Mouse (Mus musculus) megakaryocyte, embryonic 14.5 days (primary cell): ENCODE measurements around the gene Npas4. TPM values are rescaled to one million over a fixed set of nuclear protein-coding genes. Genes with fewer than 3 reads are reported as not detected.

Experiments
- H3K27me3 ChIP-seq: replicated peaks from 2 replicates; pipeline ENCODE3; 2012; ENCODE audit warnings: inconsistent platforms
- H3K36me3 ChIP-seq: replicated peaks from 2 replicates; pipeline ENCODE3; 2012; ENCODE audit warnings: low read length, inconsistent platforms, mixed read lengths
- H3K4me1 ChIP-seq: 2 replicates; pipeline ENCODE4 v1.6.1; 2012; ENCODE audit warnings: inconsistent platforms
- H3K4me3 ChIP-seq: replicated peaks from 2 replicates; pipeline ENCODE3; 2012; ENCODE audit warnings: moderate library complexity, mild to moderate bottlenecking, inconsistent platforms
- H3K9me3 ChIP-seq: 2 replicates; pipeline ENCODE4 v1.6.1; 2012; ENCODE audit warnings: inconsistent platforms
- FLI1 ChIP-seq: IDR thresholded peaks from 2 replicates; pipeline ENCODE4 v1.6.1; 2012; ENCODE audit warnings: low read length, inconsistent platforms, mixed read lengths
- GATA1 ChIP-seq: IDR thresholded peaks from 3 replicates; pipeline ENCODE4 v1.6.1; 2012; ENCODE audit warnings: mixed read lengths, low read length, inconsistent platforms, borderline replicate concordance
- polyA plus RNA-seq: library from polyadenylated mRNA; stranded (reverse); fragments of >175 nt; gene quantifications from 2 replicates; pipeline ENCODE4 v1.2.3, GENCODE M21; 2012; ENCODE audit warnings: low replicate concordance; ENCODE audit not compliant: insufficient read depth

Npas4 gene
- polyA plus RNA-seq, 1 experiment: 1.1 TPM

DNA sequence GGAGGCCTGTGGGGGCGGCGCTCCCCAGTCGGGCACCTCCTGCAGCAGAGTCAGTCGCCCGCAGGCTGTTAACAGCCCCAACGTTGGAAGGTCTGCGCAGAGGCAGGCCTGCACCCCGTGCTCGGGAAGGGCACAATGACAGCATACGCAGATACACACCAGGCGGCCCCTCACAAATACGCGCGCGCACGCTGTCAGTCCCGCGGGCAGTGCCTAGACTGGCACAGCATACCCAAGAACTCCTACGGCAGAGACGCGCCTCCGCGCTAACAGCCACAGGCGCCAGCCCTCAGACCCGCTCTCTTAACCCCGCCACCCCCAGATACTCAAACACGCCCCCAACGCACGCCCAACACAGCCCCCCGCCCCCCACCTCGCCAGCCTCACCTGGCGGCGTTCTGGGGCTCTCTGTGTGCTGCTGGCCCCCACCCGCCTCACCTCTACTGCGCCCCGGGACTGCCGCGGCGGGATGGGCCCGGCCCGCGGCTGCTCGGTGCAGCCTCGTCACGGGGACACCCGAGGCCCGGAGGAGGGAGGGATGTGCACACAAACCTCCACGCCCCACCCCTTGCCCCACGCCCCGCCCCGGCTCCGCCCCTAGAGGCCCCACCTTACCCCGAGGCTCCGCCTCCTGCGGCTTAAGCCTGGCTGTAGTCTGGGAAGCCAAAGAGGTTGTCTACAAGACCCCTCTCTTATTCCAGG is 47.4 kb downstream of the Npas4 start, which contains the start of gene Peli3:
Gene Peli3 (minus strand): TSS at position 577 of the 702 bp plus-strand sequence.
- peaks cover 18% of the 10 kb centered on the region for H3K4me1 ChIP-seq
- peaks cover 11% of the 10 kb centered on the region for H3K9me3 ChIP-seq
- no peak for TF ChIP-seq FLI1
- no peak for TF ChIP-seq GATA1
- H3K36me3 ChIP-seq: no peaks in the 10 kb centered on the region
- peak within 1 kb of the TSS; percentile 90 for H3K4me3 ChIP-seq
- peaks cover 80% of the 10 kb centered on the region for H3K27me3 ChIP-seq

DNA sequence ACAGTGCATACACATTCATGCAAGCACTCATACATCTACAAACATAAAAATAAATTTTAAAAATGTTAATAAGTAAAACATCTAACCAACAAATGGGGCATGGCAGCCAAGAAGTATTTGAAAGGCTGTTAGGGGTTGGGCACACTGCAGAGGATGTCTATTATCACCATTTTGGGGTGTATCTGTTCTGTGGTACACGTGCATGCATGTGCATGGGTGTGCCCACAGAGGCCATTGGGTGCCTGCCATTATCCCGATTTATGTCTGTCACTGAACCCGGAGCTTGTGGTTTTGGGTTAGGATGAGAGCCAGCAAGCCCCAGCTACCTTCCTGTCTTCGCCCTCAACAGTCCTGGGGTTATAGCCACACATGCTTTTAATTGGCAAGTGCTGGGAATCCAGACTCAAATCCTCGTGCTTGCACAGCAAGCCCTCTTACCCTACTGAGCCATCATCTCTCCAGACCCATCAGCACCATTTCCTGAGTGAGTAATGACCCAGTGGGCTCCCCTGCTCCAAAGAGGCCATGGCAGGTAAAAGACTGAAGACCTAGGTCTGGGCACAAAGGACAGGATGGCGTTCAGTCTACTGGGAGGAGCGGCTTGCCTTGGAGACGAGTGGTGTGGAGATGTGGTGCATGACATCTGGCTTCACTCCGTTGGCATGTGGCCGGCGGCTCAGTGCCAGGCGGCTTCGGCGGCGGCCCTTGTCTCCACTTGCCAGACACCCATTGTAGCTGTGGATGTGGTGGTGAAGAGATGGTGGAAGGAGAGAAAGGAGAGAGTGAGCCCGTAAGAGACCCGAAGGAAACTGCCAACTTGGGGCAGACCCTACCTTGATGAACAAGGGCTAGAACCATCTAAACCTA is 52.4 kb downstream of the Npas4 start:
- no peak overlapping the region for H3K4me3 ChIP-seq
- TF ChIP-seq GATA1 (no peak), FLI1 (no peak)
- H3K27me3 ChIP-seq: peaks cover 78% of the 10 kb centered on the region

GRCm38 (mm10) chr19:4936896-4937295 is 53.2 kb downstream of the Npas4 start:
- H3K9me3 ChIP-seq: peaks cover 11% of the 10 kb centered on the region
- peaks cover 78% of the 10 kb centered on the region for H3K27me3 ChIP-seq
- H3K4me1 ChIP-seq: no peaks in the 10 kb centered on the region
- H3K36me3 ChIP-seq: no peaks in the 10 kb centered on the region
- TF ChIP-seq FLI1: no peak
- no peak for TF ChIP-seq GATA1
- no peak overlapping the region for H3K4me3 ChIP-seq

More for the DNA sequence above, 52.4 kb downstream of the Npas4 start:
- H3K9me3 ChIP-seq: peaks cover 11% of the 10 kb centered on the region
- H3K36me3 ChIP-seq: no peaks in the 10 kb centered on the region
- peaks cover 6% of the 10 kb centered on the region for H3K4me1 ChIP-seq

Other genes with a start within 250 kb of the Npas4 start
- gene Rbm4b, start 233.8 kb downstream of the Npas4 start, polyA plus RNA-seq: 0.94 and 2.1 TPM in 2 replicates
- gene Rbm4, start 196.4 kb downstream of the Npas4 start, polyA plus RNA-seq: 11.4 and 20.1 TPM in 2 replicates
- 4.9 TPM in 1 of 2 replicates, not detected in the other for gene Gm21992, start 178.7 kb downstream of the Npas4 start, polyA plus RNA-seq
- gene Rbm14, start 178.7 kb downstream of the Npas4 start, polyA plus RNA-seq: 15.3 and 27.4 TPM in 2 replicates
- gene Ccs, start 151.0 kb downstream of the Npas4 start, polyA plus RNA-seq: 108 and 160 TPM in 2 replicates
- not detected in 2 replicates for gene Ccdc87, start 150.9 kb downstream of the Npas4 start, polyA plus RNA-seq
- gene Ctsf, start 135.2 kb downstream of the Npas4 start, polyA plus RNA-seq: 7.3 TPM in 1 of 2 replicates, not detected in the other
- 0.06 TPM in 1 of 2 replicates, not detected in the other for gene Actn3, start 112.4 kb downstream of the Npas4 start, polyA plus RNA-seq
- 1.7 and 9.4 TPM in 2 replicates for gene Zdhhc24, start 111.6 kb downstream of the Npas4 start, polyA plus RNA-seq
- 0.62 TPM in 1 of 2 replicates, not detected in the other for gene Bbs1, start 83.7 kb downstream of the Npas4 start, polyA plus RNA-seq
- gene Dpp3, start 62.0 kb downstream of the Npas4 start, polyA plus RNA-seq: 67.2 and 71.4 TPM in 2 replicates
- 0.10 TPM in 1 of 2 replicates, not detected in the other for gene Peli3, start 47.2 kb downstream of the Npas4 start, polyA plus RNA-seq
- gene Mrpl11, start 28.2 kb downstream of the Npas4 start, polyA plus RNA-seq: 7.2 and 45.3 TPM in 2 replicates
- gene Slc29a2, start 33.5 kb upstream of the Npas4 start, polyA plus RNA-seq: 0.58 and 0.94 TPM in 2 replicates
- 1.3 and 2.0 TPM in 2 replicates for gene B4gat1, start 48.5 kb upstream of the Npas4 start, polyA plus RNA-seq
- not detected in 2 replicates for gene AC124502.3, start 48.6 kb upstream of the Npas4 start, polyA plus RNA-seq
- 82.3 and 110 TPM in 2 replicates for gene Brms1, start 51.0 kb upstream of the Npas4 start, polyA plus RNA-seq
- gene Rin1, start 60.2 kb upstream of the Npas4 start, polyA plus RNA-seq: 0.47 TPM in 1 of 2 replicates, not detected in the other
- 0.74 and 1.3 TPM in 2 replicates for gene Cd248, start 77.8 kb upstream of the Npas4 start, polyA plus RNA-seq
- 0.32 TPM in 1 of 2 replicates, not detected in the other for gene Tmem151a, start 95.2 kb upstream of the Npas4 start, polyA plus RNA-seq
- 24.4 and 25.6 TPM in 2 replicates for gene Yif1a, start 98.2 kb upstream of the Npas4 start, polyA plus RNA-seq
- gene Cnih2, start 108.2 kb upstream of the Npas4 start, polyA plus RNA-seq: 4.9 and 13.6 TPM in 2 replicates
- 445 and 649 TPM in 2 replicates for gene Rab1b, start 116.8 kb upstream of the Npas4 start, polyA plus RNA-seq
- gene Klc2, start 128.2 kb upstream of the Npas4 start, polyA plus RNA-seq: 12.7 and 17.2 TPM in 2 replicates